Mouse (Mus musculus) brown adipose tissue, adult 24 weeks (tissue): Measurements from ENCODE around the gene Chst3. TPM values are rescaled to one million over a fixed set of nuclear protein-coding genes. Genes with fewer than 3 reads are reported as not detected.
"Not testable (repeated sequence)": the region's sequence is repeated elsewhere in the genome, so short reads cannot be mapped to it uniquely, and the experiment has no call there.

Experiments used
- H3K27ac ChIP-seq: fragments of 200-500 bp; replicated peaks from 2 replicates; pipeline ENCODE4 v1.5.1; 2012; ENCODE audit warnings: low read depth, mild to moderate bottlenecking, low read length
- H3K4me1 ChIP-seq: fragments of 200-500 bp; 2 replicates; pipeline ENCODE4 v1.6.1; 2012; ENCODE audit warnings: low read length, mixed read lengths; ENCODE audit not compliant: control insufficient read depth, insufficient read depth, insufficient read length
- H3K4me3 ChIP-seq: fragments of 200-500 bp; 2 replicates; pipeline ENCODE4 v1.5.1; 2012; ENCODE audit warnings: low read depth, mild to moderate bottlenecking, low read length, moderate library complexity; ENCODE audit not compliant: insufficient read depth
- polyA plus RNA-seq: library from polyadenylated mRNA; stranded (reverse); fragments of >200 nt; gene quantifications from 2 replicates; pipeline ENCODE4 v1.2.4, GENCODE M21; 2012; ENCODE audit not compliant: missing spikeins, insufficient read depth, insufficient read length

Chst3 gene
- polyA plus RNA-seq, 1 experiment: not detected

DNA sequence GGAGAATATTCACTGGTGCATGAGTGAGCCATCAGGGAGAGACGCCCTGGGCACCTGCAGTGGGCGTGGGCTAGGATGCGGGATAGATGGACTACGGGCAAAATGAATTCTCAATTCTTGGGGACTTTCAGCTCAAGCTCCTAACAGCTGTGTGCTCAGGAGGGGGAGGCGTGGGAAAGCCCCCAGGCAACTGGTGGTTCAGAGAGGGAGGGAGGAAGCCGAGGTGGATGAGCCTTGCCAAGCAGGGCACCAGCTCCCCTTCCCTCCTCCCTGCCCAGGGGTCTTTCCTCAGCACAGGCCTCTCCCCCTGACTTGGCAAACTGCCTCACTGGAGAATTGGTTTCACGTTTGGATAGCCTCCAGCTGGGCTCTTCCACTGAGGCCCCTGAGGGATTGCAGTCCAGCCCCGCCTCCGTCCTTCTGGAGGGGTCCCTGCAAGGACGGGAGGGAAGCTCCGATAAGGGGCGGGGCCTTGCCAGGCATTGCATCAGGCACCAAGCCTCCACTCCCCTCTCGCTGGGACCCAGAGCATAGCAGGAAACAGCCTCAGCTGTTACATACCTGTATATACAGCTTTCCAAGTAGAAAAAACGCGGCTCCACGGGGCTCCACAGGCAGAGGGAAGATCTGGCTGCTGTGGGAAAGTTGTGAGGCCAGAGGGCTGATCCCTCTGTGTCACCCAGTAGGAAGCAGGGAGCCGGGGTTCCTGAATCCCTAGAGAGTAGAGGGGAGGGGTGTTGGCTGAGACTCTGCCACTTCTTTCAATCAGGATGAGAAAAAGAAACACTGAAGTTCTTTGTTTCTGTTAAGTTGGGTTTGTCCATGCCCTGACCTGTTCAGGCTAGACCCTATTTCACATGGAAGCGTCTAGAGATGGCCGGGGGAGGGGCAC is 25.3 kb downstream of the Chst3 start:
- Histone ChIP-seq H3K4me1 (no peaks in the 10 kb centered on the region), H3K4me3 (no peak overlapping the region; the same call in 1 of the 2 replicates), H3K27ac (no peak overlapping the region)

DNA sequence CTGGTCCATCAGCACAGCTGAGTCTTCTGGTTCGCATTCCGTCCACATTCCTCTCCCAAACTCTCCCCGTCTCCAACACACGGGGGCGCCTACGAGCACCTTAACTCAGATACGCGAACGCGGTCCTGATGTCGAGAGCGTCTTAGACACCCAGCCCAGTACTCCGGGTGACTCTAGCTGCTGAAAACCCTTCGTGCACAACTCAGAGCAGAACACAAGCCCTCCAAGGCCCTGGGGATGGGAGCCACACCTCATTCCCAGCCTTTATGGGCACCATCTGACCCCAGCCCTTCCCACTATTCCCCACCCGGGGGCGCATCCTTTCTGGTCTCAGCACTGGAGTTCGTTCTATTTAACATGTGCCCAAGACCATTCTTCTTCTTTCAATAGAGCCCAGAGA is 27.3 kb downstream of the Chst3 start:
- 0 out of 2 replicates have a peak overlapping the region, but pooled peaks have one; percentile 23 for H3K4me3 ChIP-seq
- no peak overlapping the region for H3K27ac ChIP-seq
- H3K4me1 ChIP-seq: no peaks in the 10 kb centered on the region

DNA sequence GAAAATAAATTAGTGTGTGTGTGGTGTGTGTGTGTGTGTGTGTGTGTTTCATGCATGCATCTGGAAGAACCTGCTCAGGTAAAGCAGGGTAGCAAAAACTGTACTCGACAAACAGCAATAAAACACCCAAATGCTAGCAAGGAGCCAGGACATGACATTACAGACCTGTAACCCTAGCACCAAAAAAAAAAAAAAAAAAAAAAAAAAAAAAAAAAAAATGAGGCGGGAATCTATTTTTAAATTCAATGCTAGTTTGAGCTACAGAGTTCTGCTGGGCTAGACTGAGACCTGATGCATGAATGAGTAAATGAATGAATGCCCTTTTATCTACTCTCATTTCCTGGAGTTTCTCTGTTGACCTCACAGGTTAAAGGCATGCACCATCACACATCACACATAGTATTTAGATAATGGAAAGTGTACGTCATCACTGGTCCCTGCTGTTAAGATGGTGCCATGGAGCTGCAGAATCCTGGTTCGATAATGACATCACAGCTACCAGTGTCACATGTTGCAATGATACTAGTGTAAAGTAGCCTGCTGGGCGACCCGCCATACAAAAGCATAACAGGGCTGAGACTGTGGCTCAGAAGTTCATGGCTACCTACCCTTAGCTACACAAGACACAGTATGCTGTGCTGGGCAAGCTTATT is 29.4 kb downstream of the Chst3 start:
- H3K27ac ChIP-seq: no peak overlapping the region
- no peaks in the 10 kb centered on the region for H3K4me1 ChIP-seq
- H3K4me3 ChIP-seq: no peak overlapping the region

DNA sequence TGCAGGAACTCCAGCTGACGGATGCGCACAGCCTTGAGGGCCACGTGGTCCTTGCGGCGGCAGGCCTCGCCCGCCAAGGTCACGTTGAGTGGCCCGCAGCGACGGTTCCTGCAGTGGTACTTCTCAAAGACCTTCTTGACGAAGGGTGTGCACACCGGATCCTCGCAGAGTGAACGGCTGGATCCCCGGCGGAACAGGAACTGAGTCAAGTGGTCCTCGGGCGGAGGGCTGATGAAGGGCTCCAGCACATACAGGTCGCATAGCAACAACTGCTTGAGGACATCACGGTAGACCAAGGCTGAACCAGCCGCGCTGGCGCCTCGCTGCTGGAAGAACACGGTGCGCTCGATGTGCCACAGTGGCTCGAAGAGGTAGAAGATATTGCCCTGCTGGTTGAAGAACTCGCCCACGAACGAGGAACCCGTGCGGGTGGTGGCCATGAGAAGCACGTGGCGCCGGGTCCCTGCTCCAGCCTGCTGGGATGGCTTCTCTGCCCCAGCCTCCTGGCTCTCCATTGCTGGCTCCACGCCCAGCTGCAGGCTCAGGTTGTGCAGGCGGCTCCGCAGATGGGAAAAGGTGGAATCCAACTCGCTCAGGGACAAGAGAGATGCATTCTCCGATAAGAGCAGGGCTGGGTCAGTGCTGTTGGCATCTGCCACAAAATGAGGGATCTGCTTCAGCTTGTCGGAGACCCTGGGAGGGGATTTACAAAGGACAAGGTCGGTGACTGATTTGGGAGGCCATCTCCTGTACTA is 32.7 kb downstream of the Chst3 start:
- Histone ChIP-seq H3K4me3 (no peak overlapping the region), H3K27ac (no peak overlapping the region), H3K4me1 (no peaks in the 10 kb centered on the region)

DNA sequence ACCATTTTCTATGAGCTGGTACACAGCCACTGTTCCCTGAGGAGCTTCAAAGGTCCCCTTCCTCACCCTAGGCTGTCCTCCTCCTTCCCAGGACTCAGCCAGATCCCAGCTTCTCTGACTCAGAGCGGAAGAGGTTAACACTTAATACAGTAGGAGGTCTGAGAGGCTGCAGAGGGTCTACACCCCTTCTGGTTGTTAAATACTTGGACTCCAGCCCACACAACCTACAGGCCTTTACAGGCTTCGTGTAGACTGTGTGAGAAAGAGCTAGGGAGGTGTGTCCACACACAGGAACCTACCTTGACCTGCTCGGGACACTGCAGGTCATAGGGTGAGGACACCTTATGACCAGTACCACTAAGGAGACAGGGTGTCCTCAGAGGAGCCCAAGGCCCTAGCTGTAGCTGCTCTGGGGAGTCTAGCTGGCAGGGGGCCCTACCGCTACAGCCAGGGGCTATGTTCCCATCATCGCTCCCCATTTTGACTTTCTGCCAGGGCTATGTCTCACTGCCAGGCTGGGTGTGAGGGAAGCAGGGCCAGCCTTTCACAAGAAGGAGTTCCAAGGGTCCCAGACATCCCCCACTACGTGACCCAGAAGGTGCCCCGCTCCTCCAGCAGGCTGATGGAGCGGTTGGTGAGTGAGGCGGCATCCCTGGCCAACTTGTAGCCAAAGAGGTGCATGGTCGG is 33.9 kb downstream of the Chst3 start:
- Histone ChIP-seq H3K4me3 (no peak overlapping the region), H3K27ac (no peak overlapping the region)

DNA sequence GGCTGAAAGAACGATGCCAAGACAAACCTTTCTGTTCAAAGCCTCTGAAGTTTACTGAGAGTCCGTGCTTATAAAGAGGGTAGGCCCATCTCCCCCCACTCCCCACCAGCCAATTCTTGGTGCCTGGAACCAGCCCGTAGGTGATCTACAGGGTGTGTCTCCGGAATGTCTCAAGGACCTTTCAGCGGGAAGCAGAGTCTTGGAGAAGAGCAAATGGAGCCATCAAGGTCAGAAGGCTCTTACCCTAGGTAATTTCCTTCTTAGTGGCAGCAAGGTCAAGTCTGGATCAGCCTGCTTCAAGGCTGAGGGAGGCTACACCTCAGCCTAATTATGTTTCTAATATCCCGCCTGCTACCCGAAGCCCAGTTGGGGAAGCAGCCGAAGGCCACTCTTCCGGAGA is 43.8 kb downstream of the Chst3 start:
- not testable (repeated sequence) for H3K4me3 ChIP-seq, H3K4me1 ChIP-seq, H3K27ac ChIP-seq

More for the DNA sequence above, 33.9 kb downstream of the Chst3 start:
- no peaks in the 10 kb centered on the region for H3K4me1 ChIP-seq

DNA sequence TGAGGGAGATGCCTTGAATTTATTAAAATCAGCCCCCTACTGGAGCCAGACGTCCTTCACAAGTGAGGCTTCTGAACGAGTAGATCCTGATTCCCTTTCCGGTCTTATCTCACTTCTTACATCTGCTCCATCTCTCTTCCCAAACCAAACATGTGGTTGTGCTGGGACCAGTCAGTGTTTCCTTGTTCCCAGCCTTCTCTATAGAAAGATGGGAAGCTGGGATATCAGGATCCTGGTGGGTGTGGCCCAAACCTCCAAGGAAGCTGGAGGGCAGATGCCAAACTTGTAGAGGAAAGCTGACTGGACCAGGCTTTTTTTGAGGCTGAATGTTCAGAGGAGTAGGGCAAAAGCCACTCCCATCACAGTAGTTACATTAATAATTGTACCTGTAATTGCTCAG is 44.6 kb downstream of the Chst3 start:
- Histone ChIP-seq H3K4me1 (no peaks in the 10 kb centered on the region), H3K27ac (no peak overlapping the region), H3K4me3 (no peak overlapping the region)

DNA sequence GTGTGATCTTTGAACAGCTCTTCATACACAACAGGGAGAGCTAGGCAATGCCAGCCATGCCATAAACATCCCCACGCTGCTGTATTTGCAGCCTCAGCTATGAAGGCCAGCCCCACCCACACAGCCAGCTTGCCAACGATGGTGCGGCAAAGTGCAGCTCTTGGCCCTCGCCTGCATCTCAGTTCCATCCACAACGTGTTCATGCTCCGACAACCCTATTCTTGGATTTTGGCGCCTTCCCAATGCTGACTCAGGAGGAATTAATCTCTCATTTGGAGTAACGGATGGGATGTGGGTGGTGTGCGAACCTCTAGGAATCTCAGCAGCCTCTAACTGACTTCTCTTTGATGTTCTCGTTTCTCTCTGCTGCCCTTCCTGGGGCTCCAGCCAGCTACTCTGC is 46.0 kb downstream of the Chst3 start:
- no peaks in the 10 kb centered on the region for H3K4me1 ChIP-seq
- H3K4me3 ChIP-seq: no peak overlapping the region

DNA sequence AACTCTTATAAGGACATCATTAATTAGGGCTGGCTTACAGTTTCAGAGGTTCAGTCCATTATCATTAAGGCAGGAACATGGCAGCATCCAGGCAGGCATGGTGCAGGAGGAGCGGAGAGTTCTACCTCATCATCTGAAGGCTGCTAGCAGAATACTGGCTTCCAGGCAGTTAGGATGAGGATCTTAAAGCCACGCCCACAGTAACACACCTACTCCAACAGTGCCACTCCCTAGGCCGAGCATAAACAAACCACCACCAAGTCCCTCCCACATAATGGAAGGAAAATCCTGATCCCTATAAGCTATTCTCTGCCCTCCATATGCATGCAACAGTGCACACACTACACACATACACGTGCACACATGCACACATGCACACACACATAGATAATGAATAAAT is 46.8 kb downstream of the Chst3 start:
- Histone ChIP-seq H3K4me1 (no peaks in the 10 kb centered on the region), H3K27ac (no peak overlapping the region), H3K4me3 (no peak overlapping the region)

More for the DNA sequence above, 46.0 kb downstream of the Chst3 start:
- H3K27ac ChIP-seq: no peak overlapping the region

DNA sequence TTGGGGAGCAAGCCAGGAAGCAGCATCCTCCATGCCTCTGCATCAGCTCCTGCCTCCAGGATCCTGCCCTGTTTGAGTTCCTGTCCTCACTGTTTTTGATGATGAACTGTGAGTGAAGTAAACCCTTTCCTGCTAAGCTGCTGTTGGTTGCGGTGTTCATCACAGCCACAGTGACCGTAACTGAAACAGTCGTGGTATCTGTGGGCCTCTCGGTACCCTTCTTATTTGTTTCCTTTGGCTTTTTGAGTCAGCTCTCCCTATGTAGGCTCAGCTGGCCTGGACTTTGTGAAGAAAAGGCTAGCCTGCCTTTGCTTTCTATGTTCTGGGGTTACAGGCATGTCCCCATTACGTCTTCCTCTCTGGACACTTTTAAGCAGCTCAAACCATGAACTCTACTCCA is 47.7 kb downstream of the Chst3 start:
- H3K27ac ChIP-seq: no peak overlapping the region
- H3K4me1 ChIP-seq: no peaks in the 10 kb centered on the region

DNA sequence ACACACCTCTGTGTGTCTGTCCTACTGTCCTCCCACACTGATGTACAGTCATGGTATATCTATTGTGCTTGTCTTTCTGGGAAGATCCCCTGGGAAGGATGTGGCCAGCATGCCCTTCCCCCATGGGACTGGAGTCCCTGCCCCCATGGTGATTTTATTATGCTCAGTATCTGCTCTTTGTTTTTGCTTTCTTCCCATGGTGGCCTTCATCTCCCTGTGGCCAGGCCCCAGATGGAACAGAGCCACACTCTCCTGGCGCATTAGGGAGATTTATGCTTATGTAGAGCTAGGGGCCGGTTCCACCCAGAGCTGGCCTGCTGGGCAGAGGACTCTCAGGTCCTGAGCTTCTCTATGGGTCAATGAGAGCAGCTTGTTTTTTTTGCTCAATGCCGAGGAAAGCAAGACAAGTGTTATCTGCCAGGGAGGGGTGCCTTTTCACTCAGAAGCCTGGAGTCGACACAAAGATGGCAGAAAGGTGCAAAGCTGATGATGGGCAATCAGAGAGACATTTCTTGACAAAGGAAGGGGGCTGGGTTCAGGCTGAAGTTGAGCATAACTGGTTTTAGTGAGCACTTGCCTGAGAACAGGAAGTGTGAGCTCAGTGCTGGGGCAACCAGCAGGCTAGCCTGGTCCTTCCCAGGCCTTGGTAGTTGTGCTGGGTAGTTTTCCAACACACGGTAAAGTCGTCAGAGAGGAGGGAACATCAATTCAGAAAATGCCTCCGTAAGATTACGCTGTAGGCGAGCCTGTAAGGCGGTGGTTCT is 48.6 kb downstream of the Chst3 start:
- no peak overlapping the region for H3K27ac ChIP-seq
- no peaks in the 10 kb centered on the region for H3K4me1 ChIP-seq
- no peak overlapping the region for H3K4me3 ChIP-seq

More for the DNA sequence above, 47.7 kb downstream of the Chst3 start:
- no peak overlapping the region for H3K4me3 ChIP-seq

DNA sequence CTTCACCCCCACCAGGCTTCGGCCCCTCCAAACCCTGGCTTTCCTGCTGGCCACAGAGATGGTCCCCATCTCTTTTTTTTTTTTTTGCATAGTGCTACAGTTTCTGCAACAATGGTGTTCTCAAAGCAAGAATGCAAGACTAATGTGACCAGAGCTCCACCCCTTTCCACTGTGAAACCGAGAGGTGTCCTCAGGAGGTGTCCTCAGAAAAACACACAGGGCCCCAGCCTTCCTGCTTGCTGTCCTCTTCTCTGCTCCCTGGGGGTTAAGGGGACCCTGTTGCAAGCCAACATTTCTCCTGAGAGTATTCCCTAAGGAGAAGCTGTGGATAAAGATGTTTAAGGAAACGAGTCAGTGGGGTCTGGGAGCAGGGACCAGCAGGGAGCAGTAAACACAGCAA is 50.1 kb downstream of the Chst3 start:
- H3K4me1 ChIP-seq: no peaks in the 10 kb centered on the region
- H3K27ac ChIP-seq: no peak overlapping the region
- no peak overlapping the region for H3K4me3 ChIP-seq

DNA sequence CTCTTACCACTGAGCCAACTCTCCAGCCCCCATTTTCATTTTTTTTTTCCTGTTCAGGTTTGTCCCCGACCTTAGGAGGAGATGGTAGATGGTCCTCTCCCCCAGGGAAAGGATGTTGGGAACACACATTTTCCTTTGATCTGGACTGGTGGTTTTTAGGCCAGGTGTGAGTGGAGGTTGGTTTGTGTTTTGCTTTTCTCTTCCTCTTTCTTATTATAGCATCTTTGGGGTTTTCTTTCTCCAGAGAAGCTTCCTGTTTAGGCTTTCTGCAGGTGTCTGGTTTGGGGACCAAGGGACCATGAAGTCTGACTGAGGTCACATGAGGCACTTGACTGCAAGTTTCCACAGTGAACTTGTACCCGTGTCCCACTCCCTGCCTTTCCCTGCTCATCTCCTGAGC is 50.8 kb downstream of the Chst3 start:
- H3K4me1 ChIP-seq: no peaks in the 10 kb centered on the region
- H3K27ac ChIP-seq: no peak overlapping the region
- no peak overlapping the region for H3K4me3 ChIP-seq

DNA sequence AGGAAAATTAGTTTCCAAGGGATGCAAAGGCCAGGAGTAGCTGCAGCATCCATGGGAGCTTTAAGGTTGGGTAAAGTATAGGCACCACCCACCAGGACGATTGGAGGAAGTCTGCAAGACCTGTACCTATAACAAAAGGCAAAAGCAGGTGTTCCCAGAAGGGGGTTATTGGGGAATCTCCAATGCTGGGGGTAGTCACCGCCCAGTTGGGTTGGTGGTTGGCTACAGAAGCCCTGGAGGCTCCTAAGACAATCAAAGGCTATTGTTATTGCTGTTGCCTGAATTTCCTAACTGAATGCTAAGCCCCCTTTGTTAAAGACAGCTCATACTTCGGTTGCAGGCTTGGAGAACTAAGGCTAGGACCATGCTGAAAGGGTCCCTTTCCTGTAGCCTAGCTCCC is 53.0 kb downstream of the Chst3 start:
- Histone ChIP-seq H3K4me1 (no peaks in the 10 kb centered on the region), H3K4me3 (no peak overlapping the region), H3K27ac (no peak overlapping the region)
